Mouse (Mus musculus) retina, adult 2 months (tissue): ENCODE data around the gene Rhox1.
"Not testable (repeated sequence)": the region's sequence is repeated elsewhere in the genome, so short reads cannot be mapped to it uniquely, and the experiment has no call there.

Experiments used
- DNase-seq: peaks from one replicate; pipeline ENCODE4 v3.0.0-alpha.2; 2012; ENCODE audit warnings: low read depth, low spot score

Rhox1 gene

DNA sequence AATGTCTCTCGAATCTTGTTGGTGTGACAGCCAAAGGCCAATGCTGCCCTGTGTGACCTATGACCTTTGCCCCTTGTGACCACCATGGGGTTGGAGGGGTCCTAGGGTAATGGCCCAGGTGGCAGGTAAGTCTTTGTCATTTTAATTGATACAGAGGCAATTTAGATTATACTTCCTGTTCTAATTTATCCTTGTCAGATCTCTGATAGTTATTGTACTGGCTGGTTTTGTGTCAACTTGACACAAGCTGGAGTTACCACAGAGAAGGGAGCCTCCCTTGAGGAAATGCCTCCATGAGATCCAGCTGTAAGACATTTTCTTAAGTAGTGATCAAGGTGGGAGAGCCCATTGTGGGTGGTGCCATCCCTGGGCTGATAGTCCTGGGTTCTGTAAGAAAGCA, at the start of gene Rhox1:
Rhox1 (minus strand) TSS at position 101 of the 400 bp plus-strand sequence.
- not testable (repeated sequence) for DNase-seq

DNA sequence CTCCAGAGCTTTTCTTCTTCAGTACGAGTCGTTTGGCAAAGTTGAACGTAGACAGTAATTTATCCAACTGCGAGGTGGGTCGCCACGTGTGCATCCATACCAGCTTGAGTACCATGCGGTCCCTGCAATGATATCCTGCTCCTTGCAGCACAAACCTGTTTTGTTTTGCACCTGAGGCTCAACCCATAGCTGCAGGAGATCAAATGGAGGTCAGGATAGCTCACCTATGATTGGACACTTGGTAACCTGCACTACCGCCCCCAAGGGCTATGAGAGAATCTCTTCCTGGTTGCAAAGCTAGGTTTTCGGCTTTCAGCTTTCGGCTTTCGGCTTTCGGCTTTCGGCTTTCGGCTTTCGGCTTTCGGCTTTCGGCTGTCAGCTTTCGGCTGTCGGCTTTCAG, 43.0 kb upstream of the Rhox1 start, which contains the start of gene Rhox4a:
Rhox4a (plus strand) TSS at position 301 of the 400 bp plus-strand sequence.
- DNase-seq = not testable (repeated sequence)

DNA sequence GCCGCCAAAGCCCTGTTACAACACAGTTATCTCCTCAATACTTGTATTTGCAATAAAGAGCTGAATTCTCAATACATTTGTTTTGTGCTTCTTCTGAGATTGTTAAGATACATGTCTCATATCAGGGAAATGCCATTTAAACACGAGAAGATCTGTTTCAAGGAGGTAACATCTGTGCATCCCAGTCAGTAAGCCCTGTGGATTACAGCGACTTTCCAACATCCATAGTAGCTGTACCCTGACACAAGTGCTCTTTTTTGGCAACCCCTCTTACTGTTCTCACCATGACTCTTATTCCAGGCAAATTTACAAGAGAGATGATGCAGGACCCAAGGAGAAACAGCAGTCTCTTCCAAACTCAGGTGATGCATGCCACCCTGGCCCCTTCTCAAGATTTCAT, 27.6 kb upstream of the Rhox1 start, which contains the start of gene Rhox3a:
Rhox3a (plus strand) TSS at position 301 of the 400 bp plus-strand sequence.
- not testable (repeated sequence) for DNase-seq

GRCm38 (mm10) chrX:37244676-37245075, 22.6 kb upstream of the Rhox1 start, which contains the start of gene Rhox2a:
Rhox2a (plus strand) TSS chrX:37244976.
- DNase-seq = not testable (repeated sequence)

- no peak for DNase-seq
Measured at GRCm38 (mm10) chrX:37210941-37211340, 11.1 kb downstream of the Rhox1 start, which contains the start of gene Gm9. Gm9 (minus strand) TSS chrX:37211041.

- no peak for DNase-seq
Measured at GRCm38 (mm10) chrX:37198676-37199075, 23.4 kb downstream of the Rhox1 start.

GRCm38 (mm10) chrX:37191744-37192379, 30.2 kb downstream of the Rhox1 start:
- DNase-seq = no peak

DNA sequence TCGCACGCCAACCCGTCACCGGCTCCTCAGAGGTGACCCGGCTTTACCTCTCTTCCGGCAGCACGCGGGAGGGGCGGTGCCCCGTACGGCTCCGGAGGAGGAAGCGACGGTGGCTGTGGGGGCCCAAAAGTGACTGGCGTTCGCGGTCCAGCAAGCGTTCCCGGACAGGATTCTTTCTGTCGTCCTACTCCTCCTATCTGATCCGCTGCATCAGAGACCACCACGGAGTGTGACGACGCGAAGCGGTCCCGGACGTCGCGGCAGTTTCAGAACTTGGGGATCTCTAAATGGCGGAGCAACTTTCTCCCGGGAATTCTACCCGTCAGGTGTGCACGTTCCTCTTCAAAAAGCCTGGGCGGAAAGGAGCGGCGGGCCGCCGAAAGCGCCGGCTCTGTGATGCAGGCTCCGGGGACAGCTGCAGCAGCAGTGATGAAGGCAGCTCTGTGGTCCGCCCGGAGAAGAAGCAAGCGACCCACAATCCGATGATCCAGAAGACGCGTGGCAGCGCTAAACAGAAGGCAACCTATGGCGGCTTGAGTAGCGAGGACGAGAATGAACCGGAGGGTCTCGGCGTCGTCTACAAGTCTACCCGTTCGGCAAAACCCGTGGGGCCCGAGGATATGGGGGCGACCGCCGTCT, 30.8 kb downstream of the Rhox1 start, which contains the start of the genes Ndufa1 and Rnf113a1:
Ndufa1 (minus strand) TSS at position 59 of the 639 bp plus-strand sequence.
Rnf113a1 (plus strand) TSS at position 141 of the 639 bp plus-strand sequence.
- peak; percentile 68 for DNase-seq

GRCm38 (mm10) chrX:37190755-37191104, 31.3 kb downstream of the Rhox1 start:
- DNase-seq = no peak

GRCm38 (mm10) chrX:37184401-37184800, 37.7 kb downstream of the Rhox1 start:
- DNase-seq = not testable (repeated sequence)

DNA sequence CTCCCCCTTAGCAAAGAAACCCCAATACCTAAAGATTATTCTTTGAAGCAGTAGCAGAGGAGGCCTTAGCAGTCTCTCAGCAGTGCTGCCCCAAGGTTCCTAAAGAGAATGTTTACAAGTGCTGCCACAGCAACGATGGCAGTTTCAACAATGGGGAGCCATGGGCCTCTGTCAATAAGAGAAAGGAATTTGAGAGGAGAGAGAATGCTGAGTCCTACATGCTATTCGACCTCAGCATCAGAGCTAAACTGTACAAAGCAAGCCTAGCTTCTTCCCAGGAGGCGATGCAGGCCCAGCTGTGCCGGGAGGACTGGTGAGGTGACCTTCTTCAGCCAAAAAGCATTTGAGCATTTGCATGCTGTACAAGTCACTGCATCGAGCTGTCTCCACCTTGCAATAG, 53.3 kb downstream of the Rhox1 start, which contains the start of gene Akap14:
Akap14 (minus strand) TSS at position 101 of the 400 bp plus-strand sequence.
- DNase-seq = no peak

DNA sequence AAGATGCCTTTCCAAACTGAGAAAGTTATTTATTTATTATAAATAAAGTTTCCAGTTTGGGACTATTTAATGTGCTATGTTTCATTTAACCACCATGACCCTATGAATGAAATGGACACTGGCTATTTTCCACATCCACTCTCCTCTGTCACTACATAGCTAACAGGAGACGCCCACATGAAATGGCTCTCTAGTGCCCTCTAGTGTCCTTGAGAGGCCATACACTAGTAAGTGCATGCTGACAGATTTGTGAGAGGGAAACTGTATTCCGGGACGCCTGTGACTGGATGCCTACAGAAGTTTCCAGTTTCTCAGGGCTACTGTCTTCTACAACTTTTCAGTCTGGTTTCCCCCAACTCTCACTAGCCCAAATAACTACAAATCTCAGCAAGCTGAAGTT, 55.0 kb downstream of the Rhox1 start:
- DNase-seq = peak; percentile 38
